Mouse (Mus musculus): ENCODE results near the gene Cops8.

The Cops8 gene

GRCm38 (mm10) chr1:90602759-90603560 lies at the start of gene Cops8:
Gene Cops8 (plus strand): TSS chr1:90602981.
- DNase-seq: peak; percentile 98

- no peak for DNase-seq
These were observed 45.6 kb upstream of the Cops8 start for GRCm38 (mm10) chr1:90557140-90557539.

GRCm38 (mm10) chr1:90560942-90561726 lies 41.6 kb upstream of the Cops8 start:
- DNase-seq: no peak

GRCm38 (mm10) chr1:90563945-90564344 lies 38.8 kb upstream of the Cops8 start:
- no peak for DNase-seq

GRCm38 (mm10) chr1:90566664-90567440 lies 35.9 kb upstream of the Cops8 start:
- DNase-seq: no peak

GRCm38 (mm10) chr1:90573831-90574230 lies 28.9 kb upstream of the Cops8 start:
- DNase-seq: no peak

GRCm38 (mm10) chr1:90574845-90575244 lies 27.9 kb upstream of the Cops8 start:
- no peak for DNase-seq

- DNase-seq: no peak
These were observed 25.4 kb upstream of the Cops8 start for GRCm38 (mm10) chr1:90577417-90577816.

- DNase-seq: no peak
These were observed 20.1 kb upstream of the Cops8 start for GRCm38 (mm10) chr1:90582635-90583034.

GRCm38 (mm10) chr1:90588021-90588734 lies 14.6 kb upstream of the Cops8 start:
- DNase-seq: peak; percentile 75

- DNase-seq: peak; percentile 33
These were observed 12.0 kb upstream of the Cops8 start for GRCm38 (mm10) chr1:90590797-90591196.

GRCm38 (mm10) chr1:90592784-90593183 lies 10.0 kb upstream of the Cops8 start:
- DNase-seq: peak; percentile 63

GRCm38 (mm10) chr1:90599226-90599625 lies 3.6 kb upstream of the Cops8 start:
- no peak for DNase-seq

GRCm38 (mm10) chr1:90601096-90601495 lies 1.7 kb upstream of the Cops8 start:
- DNase-seq: no peak

GRCm38 (mm10) chr1:90603561-90603887 lies 743 bp downstream of the Cops8 start:
- DNase-seq: no peak

GRCm38 (mm10) chr1:90609363-90609762 lies 6.6 kb downstream of the Cops8 start:
- no peak for DNase-seq

GRCm38 (mm10) chr1:90617258-90617657 lies 14.5 kb downstream of the Cops8 start:
- DNase-seq: no peak

GRCm38 (mm10) chr1:90633415-90634030 lies 30.7 kb downstream of the Cops8 start:
- DNase-seq: no peak

- DNase-seq: no peak
These were observed 31.5 kb downstream of the Cops8 start for GRCm38 (mm10) chr1:90634205-90634745.

GRCm38 (mm10) chr1:90638335-90638734 lies 35.6 kb downstream of the Cops8 start:
- no peak for DNase-seq

- peak; percentile 65 for DNase-seq
These were observed 48.1 kb downstream of the Cops8 start for GRCm38 (mm10) chr1:90650781-90651437.
